Mouse (Mus musculus): ENCODE measurements around the gene Gm10053. TPM values are rescaled to one million over a fixed set of nuclear protein-coding genes. Genes with fewer than 3 reads are reported as not detected.
A peak's percentile ranks its signal among the peaks of the same experiment; 100 is the strongest.

Gene Gm10053
- polyA plus RNA-seq, 1 experiment from 2014 or later: 271 TPM

DNA sequence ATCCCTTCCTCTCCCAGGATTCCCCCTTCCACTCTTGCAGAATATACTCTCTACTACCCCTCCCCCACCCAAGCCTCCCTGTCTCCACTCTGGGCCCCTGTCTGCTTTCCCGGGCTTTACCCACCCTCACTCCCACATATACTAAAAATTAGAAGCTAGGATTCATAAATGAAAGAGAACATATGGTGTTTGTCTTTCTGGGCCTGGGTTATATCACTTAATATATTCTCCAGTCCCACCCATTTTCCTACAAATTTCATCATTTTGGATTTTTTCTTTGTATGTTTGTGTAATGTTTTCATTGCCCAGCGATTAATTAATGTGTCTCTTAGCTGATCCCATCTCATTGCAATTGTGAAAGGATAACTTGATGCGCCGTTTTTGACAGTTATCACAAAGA lies 5.8 kb downstream of the Gm10053 start:
- Histone ChIP-seq H3K4me2 (no peak overlapping the region), H3K9ac (no peak overlapping the region), H3K27me3 (0 out of 2 replicates have a peak, but pooled peaks cover under 1% of the 10 kb centered on the region), H3K27ac (replicated peaks) (no peak overlapping the region), H3K36me3 (no peaks in the 10 kb centered on the region), H3K9me3 (no peaks in the 10 kb centered on the region), H3K4me3 (no peak overlapping the region), H3K4me1 (replicated peaks) (no peaks in the 10 kb centered on the region)
- ATAC-seq (ENCODE audit: low FRiP score, low read depth): no peak
- 69% methylated on average over 4 of the region's 4 CpGs for WGBS

- H3K36me3 ChIP-seq: no peaks in the 10 kb centered on the region
- 0 out of 2 replicates have a peak, but pooled peaks have one; percentile 42 for ATAC-seq (ENCODE audit: low FRiP score, low read depth)
- no peak overlapping the region for H3K27ac ChIP-seq (replicated peaks)
- H3K27me3 ChIP-seq: 0 out of 2 replicates have a peak, but pooled peaks cover 6% of the 10 kb centered on the region
- no peaks in the 10 kb centered on the region for H3K9me3 ChIP-seq
- H3K4me2 ChIP-seq: no peak overlapping the region
- H3K9ac ChIP-seq: no peak overlapping the region
- H3K4me1 ChIP-seq (replicated peaks): no peaks in the 10 kb centered on the region
- 23% methylated on average over 5 of the region's 5 CpGs for WGBS
- no peak overlapping the region for H3K4me3 ChIP-seq
Observed at GRCm38 (mm10) chr19:24885504-24885903, 10.0 kb downstream of the Gm10053 start.

GRCm38 (mm10) chr19:24886888-24887287 lies 11.4 kb downstream of the Gm10053 start:
- 85% methylated on average over 3 of the region's 3 CpGs for WGBS
- H3K4me3 ChIP-seq: no peak overlapping the region
- H3K4me1 ChIP-seq (replicated peaks): no peaks in the 10 kb centered on the region

GRCm38 (mm10) chr19:24896536-24896935 lies 21.1 kb downstream of the Gm10053 start:
- Histone ChIP-seq H3K27ac (replicated peaks) (no peak overlapping the region), H3K36me3 (no peaks in the 10 kb centered on the region), H3K27me3 (peaks cover 54% of the 10 kb centered on the region), H3K9me3 (no peaks in the 10 kb centered on the region), H3K9ac (no peak overlapping the region), H3K4me3 (no peak overlapping the region), H3K4me2 (no peak overlapping the region), H3K4me1 (replicated peaks) (peaks cover 23% of the 10 kb centered on the region)
- 16% methylated on average over 4 of the region's 4 CpGs for WGBS
- no peak for ATAC-seq (ENCODE audit: low FRiP score, low read depth)

More at GRCm38 (mm10) chr19:24886888-24887287, 11.4 kb downstream of the Gm10053 start:
- Histone ChIP-seq H3K9ac (no peak overlapping the region), H3K27me3 (0 out of 2 replicates have a peak, but pooled peaks cover 6% of the 10 kb centered on the region), H3K36me3 (no peaks in the 10 kb centered on the region), H3K27ac (replicated peaks) (no peak overlapping the region), H3K4me2 (no peak overlapping the region), H3K9me3 (no peaks in the 10 kb centered on the region)
- ATAC-seq (ENCODE audit: low FRiP score, low read depth): no peak

- no peaks in the 10 kb centered on the region for H3K9me3 ChIP-seq
- H3K27ac ChIP-seq (replicated peaks): no peak overlapping the region
- no peak overlapping the region for H3K9ac ChIP-seq
- WGBS: under 1% methylated on average over 57 of the region's 57 CpGs
- peak overlapping the region; percentile 30 for H3K4me2 ChIP-seq
- H3K4me1 ChIP-seq (replicated peaks): peaks cover 23% of the 10 kb centered on the region
- H3K27me3 ChIP-seq: peaks cover 61% of the 10 kb centered on the region
- no peaks in the 10 kb centered on the region for H3K36me3 ChIP-seq
- peak overlapping the region; percentile 7; the same call in 1 of the 2 replicates for H3K4me3 ChIP-seq
- ATAC-seq (ENCODE audit: low FRiP score, low read depth): no peak
Observed at GRCm38 (mm10) chr19:24897006-24897895, 21.8 kb downstream of the Gm10053 start.

DNA sequence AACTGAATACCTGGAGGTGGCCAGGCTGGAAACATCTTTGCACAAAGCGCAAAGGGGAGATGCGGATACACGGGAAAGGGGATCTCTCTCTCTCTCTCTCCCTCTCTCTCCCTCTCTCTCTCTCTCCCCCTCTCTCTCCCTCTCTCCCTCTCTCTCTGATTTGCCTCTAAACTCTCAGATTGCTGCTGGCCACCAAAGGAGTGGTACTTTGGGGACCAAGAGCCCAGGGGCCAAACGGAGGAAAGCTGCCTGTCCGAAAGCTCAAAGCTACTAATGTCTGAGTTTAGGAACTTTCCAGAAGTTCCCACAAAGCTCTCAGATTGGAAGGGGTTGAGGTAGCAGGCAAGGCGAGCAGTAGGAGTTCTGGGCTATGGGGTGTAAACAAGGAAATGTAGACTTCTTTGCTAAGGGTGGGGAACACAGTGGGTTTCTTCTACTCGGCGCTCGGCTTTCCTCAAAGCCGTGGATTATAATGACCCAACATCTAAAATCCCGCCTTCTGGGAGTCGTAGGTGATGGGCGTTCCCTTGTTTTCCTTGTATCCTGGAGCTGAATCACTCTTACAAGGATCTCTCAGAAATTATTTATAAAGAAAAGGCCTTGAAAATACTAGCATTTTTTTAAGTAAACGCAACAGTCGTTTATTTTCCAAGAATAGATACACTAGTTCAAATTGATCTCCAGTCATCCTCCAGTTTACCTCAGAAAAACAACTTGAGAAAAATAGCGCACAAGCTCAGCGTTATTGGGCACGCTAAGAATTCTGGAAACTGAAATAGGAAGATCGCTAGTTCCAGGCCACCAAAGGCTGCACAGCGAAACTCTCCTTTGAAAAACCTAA lies 22.6 kb downstream of the Gm10053 start:
- ATAC-seq (ENCODE audit: low FRiP score, low read depth): no peak
- Histone ChIP-seq H3K4me3 (0 out of 2 replicates have a peak overlapping the region, but pooled peaks have one; percentile 7), H3K4me1 (replicated peaks) (peaks cover 23% of the 10 kb centered on the region), H3K36me3 (no peaks in the 10 kb centered on the region), H3K27me3 (peaks cover 67% of the 10 kb centered on the region), H3K9me3 (no peaks in the 10 kb centered on the region), H3K27ac (replicated peaks) (no peak overlapping the region), H3K9ac (no peak overlapping the region), H3K4me2 (no peak overlapping the region; the same call in 1 of the 2 replicates)
- 2% methylated on average over 20 of the region's 20 CpGs for WGBS

GRCm38 (mm10) chr19:24898737-24899577 lies 23.5 kb downstream of the Gm10053 start:
- Histone ChIP-seq H3K4me2 (peak overlapping the region; percentile 67), H3K27ac (replicated peaks) (no peak overlapping the region), H3K27me3 (peaks cover 67% of the 10 kb centered on the region), H3K4me3 (peak overlapping the region; percentile 37), H3K4me1 (replicated peaks) (peaks cover 23% of the 10 kb centered on the region), H3K9ac (no peak overlapping the region), H3K36me3 (no peaks in the 10 kb centered on the region), H3K9me3 (no peaks in the 10 kb centered on the region)
- 3% methylated on average over 34 of the region's 34 CpGs for WGBS
- ATAC-seq (ENCODE audit: low FRiP score, low read depth): no peak

GRCm38 (mm10) chr19:24899578-24900544 lies 24.4 kb downstream of the Gm10053 start:
- Histone ChIP-seq H3K9me3 (no peaks in the 10 kb centered on the region), H3K4me2 (peak overlapping the region; percentile 67), H3K27me3 (peaks cover 71% of the 10 kb centered on the region), H3K9ac (no peak overlapping the region), H3K4me1 (replicated peaks) (peaks cover 23% of the 10 kb centered on the region), H3K4me3 (peak overlapping the region; percentile 37), H3K36me3 (no peaks in the 10 kb centered on the region), H3K27ac (replicated peaks) (no peak overlapping the region)
- under 1% methylated on average over 84 of the region's 84 CpGs for WGBS
- ATAC-seq (ENCODE audit: low FRiP score, low read depth): peak; percentile 54; the same call in 1 of the 2 replicates

- no peaks in the 10 kb centered on the region for H3K9me3 ChIP-seq
- no peak within 1 kb of the TSS for H3K27ac ChIP-seq (replicated peaks)
- ATAC-seq (ENCODE audit: low FRiP score, low read depth): no peak
- H3K36me3 ChIP-seq: no peaks in the 10 kb centered on the region
- peak within 1 kb of the TSS; percentile 37 for H3K4me3 ChIP-seq
- under 1% methylated on average over 27 of the region's 27 CpGs for WGBS
- peaks cover 23% of the 10 kb centered on the region for H3K4me1 ChIP-seq (replicated peaks)
- H3K27me3 ChIP-seq: peaks cover 64% of the 10 kb centered on the region
- peak within 1 kb of the TSS; percentile 67 for H3K4me2 ChIP-seq
- H3K9ac ChIP-seq: no peak within 1 kb of the TSS
Observed at GRCm38 (mm10) chr19:24900581-24901220, 25.2 kb downstream of the Gm10053 start, which contains the start of gene Foxd4. Gene Foxd4, minus strand, starts transcription at chr19:24901197.

DNA sequence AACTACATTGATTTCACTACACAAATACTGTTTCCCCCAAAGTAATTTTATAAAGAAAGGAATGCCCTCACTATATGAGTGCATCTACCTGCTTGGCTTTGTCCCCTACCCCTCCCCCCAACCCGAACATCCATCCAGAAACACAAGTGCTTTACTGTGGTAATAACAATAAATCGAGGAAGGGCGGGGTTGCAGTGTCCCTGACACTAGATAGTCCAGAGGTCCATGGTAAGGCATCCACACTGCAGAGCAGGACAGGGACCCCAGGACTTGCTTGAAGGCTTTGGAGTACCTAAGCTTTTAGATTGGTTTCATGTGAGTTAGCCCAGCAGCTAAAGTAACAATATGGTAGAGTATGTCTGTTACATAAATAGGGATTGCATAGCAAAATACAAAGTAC lies 26.2 kb downstream of the Gm10053 start:
- Histone ChIP-seq H3K36me3 (no peaks in the 10 kb centered on the region), H3K9ac (no peak overlapping the region), H3K4me3 (no peak overlapping the region), H3K27me3 (peaks cover 60% of the 10 kb centered on the region), H3K4me1 (replicated peaks) (peaks cover 23% of the 10 kb centered on the region), H3K4me2 (no peak overlapping the region), H3K27ac (replicated peaks) (no peak overlapping the region), H3K9me3 (no peaks in the 10 kb centered on the region)
- no peak for ATAC-seq (ENCODE audit: low FRiP score, low read depth)
- 4% methylated on average over 3 of the region's 3 CpGs for WGBS

All from hindbrain, embryonic 15.5 days (tissue).